Comparison of ENCODE assay signal across 10 mouse cellular contexts in the genomic region with DNA sequence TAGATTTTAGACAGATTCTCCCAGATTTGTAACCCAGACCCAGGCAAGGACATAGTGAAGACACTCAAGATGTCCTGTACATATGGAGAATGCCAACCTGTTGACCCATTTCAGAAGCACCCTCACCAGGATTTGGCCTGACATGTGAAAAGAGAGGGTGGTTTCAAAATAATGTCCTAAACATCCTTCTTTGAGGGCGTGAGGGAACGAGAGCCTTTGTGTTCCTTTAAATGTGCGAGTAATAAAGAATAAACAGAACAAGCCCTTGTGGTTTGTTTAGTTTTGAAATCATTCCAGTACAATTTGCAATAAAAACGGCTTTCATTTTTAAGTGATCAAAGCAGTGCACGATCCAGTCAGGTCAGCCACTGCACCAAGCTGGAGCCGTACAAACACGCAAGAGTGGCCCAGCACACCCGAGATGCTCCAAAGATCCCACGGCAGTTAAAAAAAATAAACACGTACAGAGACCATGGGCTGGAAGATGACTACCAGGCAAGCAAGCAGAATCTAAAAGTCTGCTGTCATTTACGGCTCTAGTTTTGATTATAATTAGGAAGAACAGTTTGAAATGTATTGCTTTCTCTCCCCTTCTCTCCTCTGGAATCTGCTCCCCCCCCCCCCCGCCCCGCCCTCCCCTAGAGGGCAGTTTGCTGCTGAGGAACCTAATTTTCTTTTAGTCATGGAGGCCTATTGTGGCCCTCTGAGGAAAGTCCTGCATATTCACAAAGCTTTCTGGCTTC.
A peak's percentile ranks its signal among the peaks of the same experiment; 100 is the strongest.
DNase-seq lines count a peak whose midpoint lies in the region; ATAC-seq lines count a peak whose summit lies in the region.
"Had no signal": no experiment of that assay in that cellular context is flagged by ENCODE, and none has a peak within 500 bp of the region (broad histone marks: within the 10 kb centered on the region; RNA-seq: fewer than 3 reads in every experiment).

No protein-coding gene starts in this region.

- no peak overlapping the region for H3K4me3 ChIP-seq in midbrain, embryonic 12.5 days
- no peak overlapping the region for H3K4me3 ChIP-seq in midbrain, embryonic 14.5 days (replicated peaks; ENCODE audit: low read depth, low read length)
- no peak overlapping the region for H3K4me3 ChIP-seq in intestine, embryonic 16.5 days (ENCODE audit: low read length)

- H3K9me3 ChIP-seq in midbrain, embryonic 12.5 days, result no peaks in the 10 kb centered on the region
- no peaks in the 10 kb centered on the region for H3K9me3 ChIP-seq in midbrain, embryonic 14.5 days (ENCODE audit: control insufficient read depth, low read length)
- no peaks in the 10 kb centered on the region for H3K9me3 ChIP-seq in intestine, embryonic 16.5 days (ENCODE audit: control insufficient read depth, low read length)

- H3K36me3 ChIP-seq in midbrain, embryonic 12.5 days, result no peaks in the 10 kb centered on the region
- H3K36me3 ChIP-seq in midbrain, embryonic 14.5 days (ENCODE audit: control insufficient read depth, insufficient read depth, low read length), result no peaks in the 10 kb centered on the region
- no peaks in the 10 kb centered on the region for H3K36me3 ChIP-seq in intestine, embryonic 16.5 days (ENCODE audit: control insufficient read depth, insufficient read depth, low read length)

- no peak for DNase-seq in frontal cortex, postnatal 14 days (ENCODE audit: low spot score in 2 of 2)
- no peak for DNase-seq in midbrain, embryonic 14.5 days
- DNase-seq in spleen, postnatal 36 days (ENCODE audit: low spot score in 2 of 2), result no peak
- no peak for DNase-seq in heart, postnatal 14 days
- DNase-seq in ovary, postnatal 36 days (ENCODE audit: low spot score), result no peak
- DNase-seq: kidney, postnatal 14 days had no signal

- H3K9ac ChIP-seq in midbrain, embryonic 12.5 days (replicated peaks), result no peak overlapping the region
- H3K9ac ChIP-seq in midbrain, embryonic 14.5 days (replicated peaks; ENCODE audit: low read length), result no peak overlapping the region
- no peak overlapping the region for H3K9ac ChIP-seq in intestine, embryonic 16.5 days (ENCODE audit: low read depth, low read length)
- H3K9ac ChIP-seq: liver, embryonic 14.5 days had no signal

- no peak overlapping the region for H3K27ac ChIP-seq in midbrain, embryonic 12.5 days (replicated peaks)
- no peak overlapping the region for H3K27ac ChIP-seq in midbrain, embryonic 14.5 days (replicated peaks; ENCODE audit: low read depth, low read length)
- H3K27ac ChIP-seq in intestine, embryonic 16.5 days (ENCODE audit: low read length), result no peak overlapping the region
- H3K27ac ChIP-seq: liver, embryonic 14.5 days had no signal

- H3K4me2 ChIP-seq in midbrain, embryonic 12.5 days (replicated peaks), result peak overlapping the region; percentile 7; the same call in 1 of the 2 replicates
- no peak overlapping the region for H3K4me2 ChIP-seq in midbrain, embryonic 14.5 days (ENCODE audit: low read length)
- peak overlapping the region; percentile 24; the same call in 1 of the 2 replicates for H3K4me2 ChIP-seq in intestine, embryonic 16.5 days (ENCODE audit: low read depth, low read length)

- peak; percentile 38; the same call in 1 of the 2 replicates for ATAC-seq in frontal cortex, adult (ENCODE audit: low TSS enrichment)
- no peak for ATAC-seq in midbrain, embryonic 12.5 days (ENCODE audit: low FRiP score, low read depth)
- ATAC-seq in midbrain, embryonic 14.5 days (ENCODE audit: low FRiP score, low TSS enrichment), result no peak
- no peak for ATAC-seq in intestine, embryonic 16.5 days

- intact Hi-C loops in heart, postnatal 14 days (cut with DNase I), result no loop called here

- H3K4me1 ChIP-seq in midbrain, embryonic 12.5 days, result peaks cover 11% of the 10 kb centered on the region
- H3K4me1 ChIP-seq in midbrain, embryonic 14.5 days (ENCODE audit: control insufficient read depth, insufficient read depth, low read length), result 0 out of 2 replicates have a peak, but pooled peaks cover 2% of the 10 kb centered on the region
- no peaks in the 10 kb centered on the region for H3K4me1 ChIP-seq in intestine, embryonic 16.5 days (ENCODE audit: control insufficient read depth, insufficient read depth, low read length)

- H3K27me3 ChIP-seq in midbrain, embryonic 12.5 days, result peaks cover 38% of the 10 kb centered on the region
- no peaks in the 10 kb centered on the region for H3K27me3 ChIP-seq in midbrain, embryonic 14.5 days (ENCODE audit: control insufficient read depth, insufficient read depth, low read length)
- H3K27me3 ChIP-seq in intestine, embryonic 16.5 days (replicated peaks; ENCODE audit: control insufficient read depth, insufficient read depth, low read length), result no peaks in the 10 kb centered on the region

- 36% methylated on average over 11 of the region's 13 CpGs for WGBS in midbrain, embryonic 12.5 days
- 48% methylated on average over 11 of the region's 13 CpGs for WGBS in midbrain, embryonic 14.5 days
- WGBS in intestine, embryonic 16.5 days, result 29% methylated on average over 12 of the region's 13 CpGs
